Mouse (Mus musculus): ENCODE data around the gene Mtss1l.
"Not testable (repeated sequence)": the region's sequence is repeated elsewhere in the genome, so short reads cannot be mapped to it uniquely, and the experiment has no call there.

Gene Mtss1l

DNA sequence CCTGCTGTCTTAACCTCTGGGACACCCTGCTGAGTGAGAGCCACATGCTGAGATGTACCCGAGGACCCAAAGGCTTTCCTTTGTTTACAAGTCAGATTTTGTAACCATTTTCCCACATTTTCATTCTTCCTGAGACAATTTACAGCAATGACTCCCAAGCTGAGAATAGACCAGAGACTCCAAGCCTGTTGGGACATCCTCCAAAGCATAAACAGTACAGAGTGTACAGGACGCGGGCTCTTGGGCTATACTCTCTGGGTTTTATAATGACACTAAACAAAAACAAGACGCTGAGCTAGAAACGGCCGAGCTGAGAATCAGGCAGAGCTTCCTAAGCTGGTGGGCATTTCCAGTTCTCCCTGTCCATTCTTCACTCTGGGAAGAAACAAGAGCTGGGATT is 53.4 kb downstream of the Mtss1l start:
- no peak for DNase-seq (ENCODE audit: extremely low spot score, low read depth, low spot score)

DNA sequence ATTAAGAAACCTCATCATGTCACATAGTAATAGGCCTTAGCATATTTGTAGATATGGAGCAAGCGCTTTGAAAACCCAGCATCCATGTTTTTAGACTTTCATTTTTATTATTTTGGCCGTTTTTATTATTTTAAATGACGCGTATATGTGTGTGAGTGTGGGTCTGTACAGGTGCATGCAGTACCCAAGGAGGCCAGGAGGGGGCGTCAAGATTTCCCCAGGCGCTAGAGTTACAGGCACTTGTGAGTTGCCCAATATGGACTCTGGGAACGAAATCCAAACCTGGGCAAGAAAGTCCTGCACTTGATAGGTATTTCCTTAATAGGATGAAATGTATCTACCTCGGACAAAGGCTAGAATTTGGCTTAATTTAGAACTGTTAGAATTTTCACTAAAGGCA is 54.0 kb downstream of the Mtss1l start:
- DNase-seq (ENCODE audit: extremely low spot score, low read depth, low spot score), result no peak

DNA sequence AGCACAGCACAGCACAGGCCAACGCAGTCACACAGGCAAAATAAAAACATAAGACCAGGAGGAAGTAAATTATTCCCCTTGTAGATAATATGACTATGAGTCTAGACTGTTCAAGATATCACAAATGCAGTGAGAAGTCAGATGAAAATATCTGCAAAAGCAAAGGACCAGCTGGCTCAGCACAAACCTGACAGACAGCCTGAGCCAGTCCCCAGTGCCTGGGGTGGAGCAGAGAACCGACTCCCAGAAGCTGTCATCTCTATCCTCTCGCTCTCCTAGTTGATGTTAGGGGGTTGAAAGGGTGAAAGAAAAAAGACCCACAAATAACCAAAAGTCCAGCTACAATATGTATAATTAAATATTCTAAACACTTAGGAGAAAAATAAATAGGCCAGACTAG is 54.4 kb downstream of the Mtss1l start:
- DNase-seq (ENCODE audit: extremely low spot score, low read depth, low spot score), result no peak

DNA sequence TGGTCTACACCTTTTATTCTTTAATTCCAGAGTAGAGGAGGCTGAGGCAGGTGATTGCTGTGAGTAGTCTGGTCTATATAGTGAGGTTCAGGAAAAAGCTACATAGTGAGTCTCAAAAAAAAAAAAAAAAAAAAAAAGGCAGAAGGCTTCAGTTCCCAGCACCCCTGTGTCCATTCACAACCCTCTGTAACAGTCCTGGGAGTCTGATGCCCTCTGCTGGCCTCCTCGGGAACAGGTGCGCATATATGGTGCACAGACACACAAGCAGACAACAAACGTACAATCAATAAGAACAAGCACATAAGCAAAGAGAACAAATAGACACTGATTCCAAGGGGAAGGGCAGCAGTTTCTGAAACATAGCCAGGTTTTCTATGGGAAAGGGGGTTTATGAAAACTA is 55.1 kb downstream of the Mtss1l start:
- no peak for DNase-seq (ENCODE audit: extremely low spot score, low read depth, low spot score)

DNA sequence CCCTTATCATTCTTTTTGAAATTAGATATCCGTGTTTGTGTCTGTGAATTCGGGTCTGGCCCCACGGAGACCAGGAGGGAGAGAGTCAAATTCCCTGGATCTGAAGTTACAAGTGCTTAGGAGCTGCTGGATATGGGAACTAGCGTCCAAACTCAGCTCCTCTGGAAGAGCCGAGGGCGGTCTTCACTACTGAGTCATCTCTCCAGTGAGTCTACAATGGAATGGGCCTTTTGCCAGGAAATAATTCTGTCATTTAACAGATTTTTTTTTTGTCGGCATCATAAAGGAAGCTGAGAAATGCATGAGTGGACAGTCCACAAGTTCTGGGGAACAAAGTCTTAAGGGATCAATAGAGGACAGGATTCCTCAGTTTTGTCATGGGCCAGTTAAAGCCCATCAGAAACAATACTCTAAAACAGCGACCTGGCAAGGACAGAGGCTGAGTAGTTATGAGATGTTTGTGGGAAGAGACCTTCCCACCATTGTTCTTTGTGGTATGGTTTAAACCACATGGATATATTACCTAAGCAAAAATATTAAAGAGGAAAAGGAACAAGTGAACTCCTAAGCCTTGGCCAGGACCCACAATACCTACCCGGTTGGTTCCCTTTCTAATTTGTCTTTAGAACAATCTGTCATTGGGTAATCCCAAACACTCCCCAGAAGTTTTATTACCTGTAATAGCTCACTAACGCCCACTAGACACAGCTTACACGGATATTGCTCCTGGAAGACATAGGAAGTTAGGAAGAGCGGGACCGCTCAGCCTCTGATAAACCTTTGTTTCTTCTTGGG is 58.8 kb downstream of the Mtss1l start:
- no peak for DNase-seq (ENCODE audit: extremely low spot score, low read depth, low spot score)

DNA sequence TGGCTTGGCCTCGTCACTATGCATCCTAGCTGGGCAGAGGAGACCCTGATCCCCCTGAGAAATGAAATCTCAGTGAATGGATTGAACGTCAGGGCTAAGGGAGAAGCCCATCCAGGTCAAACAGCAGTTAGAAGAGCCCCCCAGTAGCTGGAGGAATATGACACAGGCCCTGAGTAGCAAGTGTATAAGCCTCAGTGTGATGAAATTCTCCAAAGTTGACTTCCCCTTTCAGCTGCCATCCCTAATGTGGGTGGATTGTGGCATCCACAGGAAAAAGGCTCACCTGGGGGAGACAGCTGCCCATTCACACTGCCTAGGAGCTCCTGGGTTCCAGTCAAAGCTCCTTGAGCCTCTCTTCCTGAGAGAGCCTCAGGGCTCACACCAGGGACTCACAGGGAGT is 64.1 kb downstream of the Mtss1l start:
- DNase-seq (ENCODE audit: extremely low spot score, low read depth, low spot score), result no peak

DNA sequence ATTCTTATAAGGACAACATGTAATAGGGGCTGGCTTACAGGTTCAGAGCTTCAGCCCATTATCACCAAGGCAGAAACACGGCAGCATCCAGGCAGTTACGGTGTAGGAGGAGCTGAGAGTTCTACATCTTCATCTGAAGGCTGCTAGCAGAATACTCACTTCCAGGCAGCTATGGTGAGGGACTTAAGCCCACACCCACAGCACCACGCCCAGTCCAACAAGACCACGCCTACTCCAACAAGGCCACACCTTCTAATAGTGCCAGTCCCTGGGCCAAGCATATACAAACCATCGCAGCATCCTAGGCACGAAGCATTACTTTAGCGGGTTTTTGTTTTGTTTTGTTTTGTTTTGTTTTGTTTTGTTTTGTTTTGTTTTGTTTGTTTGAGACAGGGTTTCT is 65.2 kb downstream of the Mtss1l start:
- DNase-seq (ENCODE audit: extremely low spot score, low read depth, low spot score), result not testable (repeated sequence)

DNA sequence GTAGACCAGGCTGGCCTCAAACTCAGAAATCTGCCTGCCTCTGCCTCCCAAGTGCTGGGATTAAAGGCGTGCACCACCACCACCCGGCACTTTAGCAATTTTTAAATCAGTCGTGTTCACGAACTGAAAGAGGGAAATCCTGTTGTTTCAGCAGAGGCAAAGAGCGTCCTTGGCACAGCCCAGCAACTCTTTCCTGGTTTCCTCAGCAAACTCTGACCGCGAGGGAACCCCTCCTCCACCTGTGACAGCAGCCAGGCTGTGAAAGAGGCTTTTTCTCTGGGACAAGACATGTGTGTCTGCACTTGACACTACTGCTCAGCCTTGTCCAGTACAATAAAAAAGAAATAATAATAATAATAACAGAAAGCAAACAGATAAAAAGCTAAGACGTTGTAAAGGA is 65.7 kb downstream of the Mtss1l start:
- no peak for DNase-seq (ENCODE audit: extremely low spot score, low read depth, low spot score)

DNA sequence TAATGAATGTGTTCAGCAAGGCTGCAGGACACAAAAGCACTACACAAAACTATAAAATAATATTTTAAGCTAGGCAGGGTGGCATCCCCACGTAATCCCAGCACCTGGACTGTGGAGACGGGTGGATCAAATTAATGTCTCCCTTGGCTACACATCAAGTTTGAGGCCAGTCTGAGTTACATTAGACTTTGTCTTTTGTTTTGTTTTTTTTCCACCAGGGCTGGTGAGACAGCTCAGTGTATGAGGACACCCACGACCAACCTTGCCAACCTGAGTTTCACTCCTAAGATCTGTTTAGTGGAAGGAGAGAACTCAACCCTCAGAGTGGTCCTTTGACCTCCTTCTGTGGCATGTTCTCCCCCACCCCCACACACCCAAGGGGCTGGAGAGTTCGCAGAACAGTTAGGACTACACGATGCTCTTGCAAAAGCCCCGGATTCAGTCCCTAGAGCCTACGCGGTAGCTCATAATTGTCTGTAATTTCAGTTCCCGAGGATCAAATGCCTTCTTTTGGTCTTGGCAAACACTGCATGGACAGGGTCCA is 66.2 kb downstream of the Mtss1l start:
- no peak for DNase-seq (ENCODE audit: extremely low spot score, low read depth, low spot score)

DNA sequence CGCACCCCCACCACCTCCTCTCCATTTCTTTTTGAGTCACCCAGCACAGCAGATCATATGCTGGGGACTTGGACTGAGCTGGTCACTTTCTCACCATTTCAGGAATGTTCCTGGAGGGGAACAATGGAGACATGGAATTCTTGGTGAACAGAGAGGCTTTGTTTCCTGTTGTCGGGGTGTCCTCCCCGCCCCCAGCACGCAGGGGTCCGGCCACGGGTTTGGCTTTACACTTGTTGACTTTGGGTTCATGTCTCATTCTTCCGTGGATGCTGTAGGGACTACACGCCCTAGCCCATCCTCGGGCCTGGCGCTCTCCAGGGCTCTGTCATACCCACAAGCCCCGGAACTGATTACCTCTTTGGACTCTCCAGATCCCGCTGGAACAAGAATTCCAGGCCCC is 67.7 kb downstream of the Mtss1l start:
- DNase-seq (ENCODE audit: extremely low spot score, low read depth, low spot score), result no peak

DNA sequence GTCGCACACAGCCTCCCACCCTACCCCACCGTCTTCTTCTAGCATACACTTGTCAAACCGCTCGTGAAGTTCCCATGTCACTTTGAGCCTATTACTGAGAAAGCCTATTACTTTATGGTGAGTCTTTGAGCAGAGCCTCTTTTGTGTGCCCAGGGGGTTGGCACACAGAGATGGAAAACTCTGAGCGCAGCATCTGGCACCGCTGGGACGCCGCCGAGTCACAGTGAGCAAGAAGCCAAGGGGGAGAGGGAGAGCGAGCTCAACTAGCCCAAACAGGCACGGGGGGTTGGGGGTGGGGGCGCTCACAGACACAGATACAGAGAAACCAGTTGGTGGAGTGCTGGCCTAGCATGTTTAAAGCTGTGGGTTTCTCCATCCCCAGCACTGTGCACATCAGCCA is 68.3 kb downstream of the Mtss1l start:
- DNase-seq (ENCODE audit: extremely low spot score, low read depth, low spot score), result no peak

DNA sequence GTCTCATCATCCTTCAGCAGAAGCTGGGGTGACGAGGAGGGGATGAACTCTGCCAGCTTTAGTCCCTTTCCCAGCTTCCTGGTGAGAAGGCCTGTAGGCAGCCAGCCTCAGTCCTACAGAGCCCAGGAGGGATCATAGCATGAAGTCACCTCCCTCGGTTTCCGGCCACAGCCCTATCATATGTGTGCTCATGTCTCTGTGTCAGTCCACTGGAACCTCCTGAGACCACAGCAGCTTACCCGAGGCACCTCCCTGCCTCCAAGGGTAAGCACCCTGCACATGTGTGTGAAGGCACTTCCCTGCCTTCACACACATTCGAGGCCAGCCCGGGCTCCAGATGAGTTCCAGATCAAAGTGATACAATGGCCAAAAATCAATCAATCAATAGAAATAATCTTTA is 69.0 kb downstream of the Mtss1l start:
- no peak for DNase-seq (ENCODE audit: extremely low spot score, low read depth, low spot score)
